Mouse (Mus musculus): ENCODE measurements around the gene Tmem88. TPM values are rescaled to one million over a fixed set of nuclear protein-coding genes. Genes with fewer than 3 reads are reported as not detected.

Gene Tmem88
- polyA plus RNA-seq, 1 experiment from 2014 or later, result 40.5 TPM

GRCm38 (mm10) chr11:69373223-69373965 lies 24.6 kb downstream of the Tmem88 start:
- H3K9me3 ChIP-seq, result no peaks in the 10 kb centered on the region
- peaks cover 38% of the 10 kb centered on the region for H3K4me1 ChIP-seq
- WGBS, result 83% methylated on average over 16 of the region's 16 CpGs
- no peak overlapping the region for H3K4me3 ChIP-seq
- ATAC-seq (ENCODE audit: extremely low read depth, insufficient number of reproducible peaks, low FRiP score, low TSS enrichment), result no peak
- peaks cover 28% of the 10 kb centered on the region for H3K36me3 ChIP-seq
- H3K9ac ChIP-seq, result 0 out of 2 replicates have a peak overlapping the region, but pooled peaks have one; percentile 55
- H3K27ac ChIP-seq (replicated peaks), result no peak overlapping the region
- peak overlapping the region; percentile 43 for H3K4me2 ChIP-seq
- no peaks in the 10 kb centered on the region for H3K27me3 ChIP-seq (replicated peaks)

DNA sequence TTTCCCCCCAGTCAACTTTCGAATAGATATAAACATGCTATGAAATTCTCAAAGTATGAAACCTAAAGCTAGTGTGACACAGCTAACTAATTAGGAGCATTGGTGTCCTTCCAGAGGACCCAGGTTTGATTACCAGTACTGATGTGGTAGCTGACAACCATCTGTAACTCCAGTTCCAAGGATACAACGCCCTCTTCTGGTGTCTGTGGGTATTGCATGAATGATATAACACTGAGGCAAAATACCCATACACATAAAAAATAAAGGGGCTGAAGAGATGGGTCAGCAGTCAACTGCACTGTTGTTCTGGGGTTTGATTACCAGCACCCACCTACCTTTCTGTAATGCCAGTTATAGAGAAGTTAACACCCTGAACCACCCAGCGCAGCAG lies 25.3 kb downstream of the Tmem88 start:
- peak overlapping the region; percentile 75 for H3K27ac ChIP-seq (replicated peaks)
- no peak overlapping the region for H3K4me3 ChIP-seq
- ATAC-seq (ENCODE audit: extremely low read depth, insufficient number of reproducible peaks, low FRiP score, low TSS enrichment), result no peak
- 52% methylated on average over 3 of the region's 3 CpGs for whole genome bisulfite sequencing
- H3K9ac ChIP-seq, result no peak overlapping the region
- H3K27me3 ChIP-seq (replicated peaks), result no peaks in the 10 kb centered on the region
- peaks cover 42% of the 10 kb centered on the region for H3K4me1 ChIP-seq
- H3K9me3 ChIP-seq, result no peaks in the 10 kb centered on the region
- H3K4me2 ChIP-seq, result peak overlapping the region; percentile 53
- peaks cover 27% of the 10 kb centered on the region for H3K36me3 ChIP-seq

DNA sequence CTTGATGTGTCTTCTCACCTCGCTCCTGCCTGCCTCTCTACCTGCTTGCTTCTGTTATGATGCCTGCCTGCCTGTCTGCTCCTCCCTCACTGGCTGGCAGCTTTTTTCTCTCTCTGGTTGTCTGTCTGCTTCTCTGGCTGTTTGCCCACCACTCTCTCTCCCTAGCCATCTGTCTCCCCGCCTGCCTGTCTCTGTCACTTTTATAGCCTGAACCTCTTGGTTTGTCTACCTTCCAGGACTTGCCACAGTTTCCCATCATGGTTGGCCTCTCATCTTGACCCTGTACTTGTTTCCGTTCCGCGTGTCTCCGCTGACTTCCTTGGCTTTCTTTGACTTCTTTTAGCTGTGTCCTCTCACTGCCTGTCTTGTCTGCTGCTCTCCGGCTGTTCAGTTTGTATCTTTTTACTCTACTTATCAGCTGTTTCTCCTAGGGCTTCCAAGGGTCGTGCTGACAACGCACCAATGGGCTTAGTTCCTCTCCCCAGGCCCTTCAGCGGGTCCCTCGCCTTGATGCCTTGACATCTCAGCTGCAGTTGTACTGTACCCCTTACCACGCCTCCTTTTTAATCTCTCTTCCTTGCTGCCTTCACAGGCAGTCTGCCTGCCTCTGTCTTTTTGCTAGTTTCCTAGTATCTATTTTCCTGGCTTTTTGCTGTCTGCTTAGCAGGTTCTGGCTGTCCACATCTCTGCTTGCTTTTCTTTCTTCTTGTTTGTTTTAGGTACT lies 25.8 kb downstream of the Tmem88 start:
- H3K9ac ChIP-seq, result peak overlapping the region; percentile 56
- H3K4me2 ChIP-seq, result peak overlapping the region; percentile 53
- 16% methylated on average over 12 of the region's 12 CpGs for WGBS

DNA sequence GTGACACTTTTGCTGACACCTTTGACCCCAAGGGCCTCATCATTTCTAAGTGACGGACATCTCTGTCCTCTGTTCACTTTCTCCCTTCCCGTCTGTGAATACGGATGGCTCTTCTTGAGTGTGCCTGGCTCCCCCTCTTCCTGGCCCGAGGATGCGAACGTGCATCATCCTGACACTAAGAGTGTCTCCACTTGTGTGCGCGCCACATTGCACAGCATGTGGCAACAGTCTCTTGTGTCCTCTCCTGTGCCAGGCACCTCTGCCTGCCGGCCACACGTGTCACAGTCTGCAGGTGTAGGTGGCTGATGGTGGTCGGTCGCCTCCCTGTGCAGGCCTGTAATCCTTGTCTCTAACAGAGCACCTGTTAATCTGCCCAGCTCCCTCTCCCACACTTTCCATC lies 26.4 kb downstream of the Tmem88 start:
- 56% methylated on average over 12 of the region's 12 CpGs for WGBS
- Histone ChIP-seq H3K9ac (peak overlapping the region; percentile 56; the same call in 1 of the 2 replicates), H3K9me3 (no peaks in the 10 kb centered on the region), H3K27ac (replicated peaks) (peak overlapping the region; percentile 75), H3K4me1 (peaks cover 52% of the 10 kb centered on the region), H3K27me3 (replicated peaks) (no peaks in the 10 kb centered on the region), H3K36me3 (peaks cover 23% of the 10 kb centered on the region), H3K4me2 (peak overlapping the region; percentile 53), H3K4me3 (no peak overlapping the region)
- no peak for ATAC-seq (ENCODE audit: extremely low read depth, insufficient number of reproducible peaks, low FRiP score, low TSS enrichment)

More for the DNA sequence above, 25.8 kb downstream of the Tmem88 start:
- Histone ChIP-seq H3K27ac (replicated peaks) (peak overlapping the region; percentile 75), H3K36me3 (peaks cover 23% of the 10 kb centered on the region), H3K9me3 (no peaks in the 10 kb centered on the region), H3K4me3 (peak overlapping the region; percentile 16; the same call in 1 of the 2 replicates), H3K27me3 (replicated peaks) (no peaks in the 10 kb centered on the region), H3K4me1 (peaks cover 48% of the 10 kb centered on the region)
- ATAC-seq (ENCODE audit: extremely low read depth, insufficient number of reproducible peaks, low FRiP score, low TSS enrichment), result no peak

DNA sequence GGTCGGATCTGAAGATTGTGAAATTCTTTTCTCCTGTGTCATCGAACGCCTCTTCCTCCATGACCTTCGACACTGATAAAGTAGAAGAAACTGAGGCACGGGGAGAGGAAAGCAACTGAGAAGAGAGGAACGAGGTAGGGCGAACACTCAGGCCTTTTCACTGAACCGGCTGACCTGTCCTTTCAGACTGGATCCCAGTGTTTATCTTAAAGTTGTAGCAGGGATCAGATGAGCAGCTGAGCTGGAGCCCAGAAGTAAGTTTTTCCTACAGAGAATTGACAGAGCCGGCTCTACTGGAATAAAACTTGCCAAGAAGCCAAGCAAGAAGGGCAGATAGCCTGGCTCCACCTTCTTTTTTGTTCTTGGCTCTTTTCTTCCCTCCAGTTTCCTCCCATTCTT lies 27.2 kb downstream of the Tmem88 start:
- Histone ChIP-seq H3K9ac (peak overlapping the region; percentile 44; the same call in 1 of the 2 replicates), H3K4me1 (peaks cover 57% of the 10 kb centered on the region), H3K4me2 (peak overlapping the region; percentile 53), H3K27me3 (replicated peaks) (no peaks in the 10 kb centered on the region), H3K4me3 (peak overlapping the region; percentile 13), H3K9me3 (no peaks in the 10 kb centered on the region), H3K36me3 (peaks cover 21% of the 10 kb centered on the region), H3K27ac (replicated peaks) (peak overlapping the region; percentile 75)
- ATAC-seq (ENCODE audit: extremely low read depth, insufficient number of reproducible peaks, low FRiP score, low TSS enrichment), result no peak
- WGBS, result 20% methylated on average over 9 of the region's 9 CpGs

GRCm38 (mm10) chr11:69369990-69370816 lies 27.8 kb downstream of the Tmem88 start:
- H3K4me3 ChIP-seq, result peak overlapping the region; percentile 90
- H3K4me1 ChIP-seq, result peaks cover 63% of the 10 kb centered on the region
- peak overlapping the region; percentile 97 for H3K27ac ChIP-seq (replicated peaks)

DNA sequence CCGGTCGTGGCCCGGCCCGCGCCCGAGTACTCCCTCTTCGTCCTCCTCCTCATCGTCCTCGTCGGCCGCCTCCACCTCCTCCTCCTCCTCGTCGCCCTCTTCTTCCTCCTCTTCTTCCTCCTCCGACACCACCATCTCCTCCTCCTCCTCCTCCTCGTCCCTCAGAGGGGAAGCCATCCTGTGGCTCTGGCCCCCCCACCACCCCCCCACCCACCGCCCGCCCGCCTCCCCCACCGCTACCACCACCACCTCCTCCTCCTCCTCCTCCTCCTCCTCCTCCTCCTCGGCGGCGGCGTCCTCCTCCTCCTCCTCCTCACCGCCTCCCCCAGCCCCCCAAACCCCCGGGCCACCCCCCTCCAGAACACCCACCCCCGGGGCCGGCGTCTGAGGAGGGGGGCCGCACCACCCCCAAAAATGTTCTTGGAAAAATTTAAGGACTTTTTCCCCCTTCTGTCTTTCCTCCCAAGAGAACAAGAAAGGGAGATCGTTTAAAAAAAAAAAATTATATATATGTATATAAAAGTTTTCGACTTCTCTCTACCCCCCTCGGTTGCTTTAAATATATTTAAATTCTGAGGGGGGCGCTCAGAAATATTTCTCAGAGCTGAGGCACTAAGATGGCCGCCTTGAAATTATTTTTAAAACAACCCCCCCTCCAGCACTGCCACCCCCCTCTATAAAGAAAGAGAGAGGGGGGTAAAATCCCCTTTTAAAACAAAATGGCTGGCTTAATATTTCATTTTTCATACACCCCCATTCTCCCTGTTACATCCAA lies 28.6 kb downstream of the Tmem88 start, which contains the start of gene Chd3:
Chd3 (minus strand) TSS at position 192 of the 775 bp plus-strand sequence.
- peak within 1 kb of the TSS; percentile 99 for H3K9ac ChIP-seq
- ATAC-seq (ENCODE audit: extremely low read depth, insufficient number of reproducible peaks, low FRiP score, low TSS enrichment), result no peak
- peak within 1 kb of the TSS; percentile 87 for H3K4me2 ChIP-seq
- peaks cover 18% of the 10 kb centered on the region for H3K36me3 ChIP-seq
- H3K4me3 ChIP-seq, result peak within 1 kb of the TSS; percentile 90
- no peaks in the 10 kb centered on the region for H3K27me3 ChIP-seq (replicated peaks)
- H3K27ac ChIP-seq (replicated peaks), result peak within 1 kb of the TSS; percentile 97
- H3K9me3 ChIP-seq, result no peaks in the 10 kb centered on the region
- peaks cover 71% of the 10 kb centered on the region for H3K4me1 ChIP-seq
- WGBS, result 5% methylated on average over 15 of the region's 34 CpGs

More at GRCm38 (mm10) chr11:69369990-69370816, 27.8 kb downstream of the Tmem88 start:
- Histone ChIP-seq H3K9me3 (no peaks in the 10 kb centered on the region), H3K27me3 (replicated peaks) (no peaks in the 10 kb centered on the region), H3K36me3 (peaks cover 18% of the 10 kb centered on the region), H3K9ac (peak overlapping the region; percentile 99), H3K4me2 (peak overlapping the region; percentile 87)
- WGBS, result 36% methylated on average over 2 of the region's 2 CpGs
- ATAC-seq (ENCODE audit: extremely low read depth, insufficient number of reproducible peaks, low FRiP score, low TSS enrichment), result no peak

- 0 out of 2 replicates have a peak, but pooled peaks have one; percentile 1 for ATAC-seq (ENCODE audit: extremely low read depth, insufficient number of reproducible peaks, low FRiP score, low TSS enrichment)
Measured at GRCm38 (mm10) chr11:69368356-69369214, 29.4 kb downstream of the Tmem88 start.

GRCm38 (mm10) chr11:69367616-69368355 lies 30.2 kb downstream of the Tmem88 start:
- 2% methylated on average over 22 of the region's 22 CpGs for WGBS
- 0 out of 2 replicates have a peak, but pooled peaks have one; percentile 3 for ATAC-seq (ENCODE audit: extremely low read depth, insufficient number of reproducible peaks, low FRiP score, low TSS enrichment)
- Histone ChIP-seq H3K9ac (peak overlapping the region; percentile 99), H3K9me3 (no peaks in the 10 kb centered on the region), H3K4me3 (peak overlapping the region; percentile 90), H3K27ac (replicated peaks) (peak overlapping the region; percentile 97), H3K4me2 (peak overlapping the region; percentile 87), H3K36me3 (peaks cover 14% of the 10 kb centered on the region), H3K4me1 (peaks cover 68% of the 10 kb centered on the region), H3K27me3 (replicated peaks) (no peaks in the 10 kb centered on the region)

More at GRCm38 (mm10) chr11:69368356-69369214, 29.4 kb downstream of the Tmem88 start:
- Histone ChIP-seq H3K27ac (replicated peaks) (peak overlapping the region; percentile 97), H3K9me3 (no peaks in the 10 kb centered on the region), H3K36me3 (peaks cover 14% of the 10 kb centered on the region), H3K4me1 (peaks cover 76% of the 10 kb centered on the region), H3K9ac (peak overlapping the region; percentile 99), H3K4me3 (peak overlapping the region; percentile 90), H3K4me2 (peak overlapping the region; percentile 87), H3K27me3 (replicated peaks) (no peaks in the 10 kb centered on the region)
- under 1% methylated on average over 58 of the region's 106 CpGs for WGBS

Measured in heart, embryonic 13.5 days (tissue).